Mouse (Mus musculus): ENCODE measurements at regions not wholly inside any gene's neighbourhood (a gene's known extent, or its start where the extent isn't known, plus 50 kb on each side); places are given as distances from the start of the nearest gene placed in this dataset.

DNA sequence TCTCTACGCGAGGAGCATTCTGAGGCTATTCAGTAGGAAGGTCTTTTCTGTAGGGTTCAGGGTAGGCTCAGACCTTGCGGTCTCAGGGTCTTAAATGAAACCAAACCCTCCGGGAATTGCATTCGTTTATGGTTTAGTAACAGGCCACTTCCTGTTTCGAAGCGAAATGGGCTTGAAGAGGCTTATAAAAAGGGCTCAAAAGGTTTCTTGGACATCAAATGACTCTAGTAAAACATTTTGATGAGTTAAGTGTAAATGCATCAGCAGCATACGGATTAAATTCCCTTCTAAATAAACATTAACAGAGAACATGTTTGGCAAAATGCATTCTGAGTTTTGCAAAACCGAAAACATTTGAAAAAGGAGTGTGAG lies 372.6 kb upstream of the Nt5c1b start:
- no peak for TF ChIP-seq CTCF (IDR thresholded peaks at IDR 0.05; ENCODE audit: low read depth)
- no peak for TF ChIP-seq EP300 (IDR thresholded peaks at IDR 0.05; ENCODE audit: low read depth)

Measured in heart, postnatal 0 days (tissue).